Mouse (Mus musculus) midbrain, embryonic 13.5 days (tissue): Measurements from ENCODE around the gene Usp38. TPM values are rescaled to one million over a fixed set of nuclear protein-coding genes. Genes with fewer than 3 reads are reported as not detected.
A peak's percentile ranks its signal among the peaks of the same experiment; 100 is the strongest.
"Not testable (repeated sequence)": the region's sequence is repeated elsewhere in the genome, so short reads cannot be mapped to it uniquely, and the experiment has no call there.

ENCODE experiments used
- ATAC-seq: fragments of 200-750 bp; cut with Nextera tagmentation; 2 replicates; pipeline ENCODE4 v1.8.0; 2017; ENCODE audit warnings: mild to moderate bottlenecking, moderate TSS enrichment, moderate library complexity
- H3K27ac ChIP-seq: fragments of 300-500 bp; sonication (generic); 2 replicates; pipeline ENCODE4 v1.5.1; 2015; ENCODE audit warnings: inconsistent platforms, mild to moderate bottlenecking, moderate library complexity
- H3K27me3 ChIP-seq: fragments of 300-500 bp; sonication (generic); 2 replicates; pipeline ENCODE4 v1.6.1; 2015; ENCODE audit warnings: mild to moderate bottlenecking, inconsistent platforms
- H3K36me3 ChIP-seq: fragments of 300-500 bp; sonication (generic); 2 replicates; pipeline ENCODE4 v1.6.1; 2015; ENCODE audit warnings: mild to moderate bottlenecking, inconsistent platforms
- H3K4me1 ChIP-seq: fragments of 300-500 bp; sonication (generic); replicated peaks from 2 replicates; pipeline ENCODE4 v1.6.1; 2015; ENCODE audit warnings: inconsistent platforms
- H3K4me2 ChIP-seq: fragments of 300-500 bp; sonication (generic); replicated peaks from 2 replicates; pipeline ENCODE4 v1.6.1; 2015; ENCODE audit warnings: moderate library complexity, mild to moderate bottlenecking, inconsistent platforms
- H3K4me3 ChIP-seq: fragments of 300-500 bp; sonication (generic); replicated peaks from 2 replicates; pipeline ENCODE4 v1.5.1; 2015; ENCODE audit warnings: mild to moderate bottlenecking, inconsistent platforms
- H3K9ac ChIP-seq: fragments of 300-500 bp; sonication (generic); replicated peaks from 2 replicates; pipeline ENCODE4 v1.6.1; 2015; ENCODE audit warnings: mild to moderate bottlenecking, inconsistent platforms
- H3K9me3 ChIP-seq: fragments of 300-500 bp; sonication (generic); 2 replicates; pipeline ENCODE4 v1.6.1; 2016; ENCODE audit warnings: mild to moderate bottlenecking, inconsistent platforms
- WGBS: fragments of 180-500 bp; shearing (Covaris S2); methylation state at CpG from one replicate; pipeline ENCODE4 v1.1.7; 2015; 5-methylcytosine and 5-hydroxymethylcytosine counted together
- polyA plus RNA-seq: library from polyadenylated mRNA; unstranded; fragments of >200 nt; fragmentation: Nextera tagmentation; extraction: Ambion mirVana; gene quantifications from 2 replicates; pipeline ENCODE4 v1.2.1, GENCODE M21; 2015

Gene Usp38
- polyA plus RNA-seq = 20.3 and 20.6 TPM in 2 replicates

DNA sequence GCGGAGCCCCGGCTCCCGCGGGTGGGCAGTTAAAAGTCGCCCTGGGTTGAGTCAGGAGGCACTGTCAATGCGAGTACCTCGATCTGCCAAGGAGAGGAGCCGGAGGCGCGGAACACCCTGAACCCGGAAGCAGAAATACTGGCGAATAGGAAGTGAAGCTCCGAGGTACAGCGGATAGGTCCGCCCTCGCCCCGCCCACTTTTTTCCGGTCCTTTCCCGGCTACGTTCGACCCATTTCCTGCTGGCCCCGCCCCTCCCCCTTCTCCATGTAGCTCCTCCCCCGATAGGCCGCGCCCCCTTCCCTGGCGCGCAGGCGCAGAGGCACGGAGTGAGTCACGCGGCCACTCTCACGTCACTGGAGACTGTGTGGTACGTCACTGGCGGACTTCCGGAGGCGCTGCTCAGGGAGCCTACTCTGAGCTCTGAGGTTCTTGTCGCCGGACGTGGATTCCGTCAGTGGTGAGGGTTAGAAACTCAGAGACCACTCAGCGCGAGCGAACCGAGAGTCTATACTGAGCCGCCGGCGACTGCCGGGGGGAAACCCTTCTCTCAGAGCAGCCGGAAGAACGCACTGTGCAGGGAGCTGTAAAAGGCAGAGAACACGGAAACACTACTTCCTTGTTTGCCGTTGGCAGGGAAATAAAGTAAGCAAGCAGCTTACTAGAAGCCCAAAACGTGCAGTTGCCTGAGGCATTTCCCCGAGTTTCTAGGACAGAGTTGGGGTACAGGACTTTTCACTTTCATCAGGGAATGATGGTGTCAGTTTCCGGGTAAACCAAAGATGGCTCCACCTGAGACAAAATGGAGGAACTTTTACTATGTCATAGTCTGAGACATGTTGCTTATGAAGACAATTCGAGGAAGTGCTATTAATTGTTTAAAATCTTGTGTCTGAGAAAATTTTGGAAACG is at the start of gene Usp38:
TSS of gene Usp38 (minus strand) at position 140 of the 911 bp plus-strand sequence.
- H3K4me1 ChIP-seq = peaks cover 46% of the 10 kb centered on the region
- peak within 1 kb of the TSS; percentile 93 for H3K27ac ChIP-seq
- peak within 1 kb of the TSS; percentile 87 for H3K4me3 ChIP-seq
- no peaks in the 10 kb centered on the region for H3K27me3 ChIP-seq
- peak within 1 kb of the TSS; percentile 92 for H3K9ac ChIP-seq
- peak; percentile 98 for ATAC-seq
- peaks cover 8% of the 10 kb centered on the region for H3K36me3 ChIP-seq
- 3% methylated on average over 53 of the region's 57 CpGs for WGBS
- H3K4me2 ChIP-seq = peak within 1 kb of the TSS; percentile 99
- H3K9me3 ChIP-seq = no peaks in the 10 kb centered on the region

- Histone ChIP-seq H3K27me3 (no peaks in the 10 kb centered on the region), H3K9me3 (no peaks in the 10 kb centered on the region), H3K4me2 (no peak overlapping the region), H3K27ac (no peak overlapping the region), H3K4me1 (no peaks in the 10 kb centered on the region), H3K9ac (no peak overlapping the region), H3K36me3 (no peaks in the 10 kb centered on the region), H3K4me3 (no peak overlapping the region)
- WGBS = 82% methylated on average over 3 of the region's 3 CpGs
- no peak for ATAC-seq
Observed at GRCm38 (mm10) chr8:81062566-81062965, 47.8 kb upstream of the Usp38 start.

GRCm38 (mm10) chr8:81061950-81062349 is 47.2 kb upstream of the Usp38 start:
- H3K4me1 ChIP-seq = no peaks in the 10 kb centered on the region
- ATAC-seq = no peak
- no peak overlapping the region for H3K27ac ChIP-seq
- H3K9ac ChIP-seq = no peak overlapping the region
- no peaks in the 10 kb centered on the region for H3K9me3 ChIP-seq
- no peaks in the 10 kb centered on the region for H3K27me3 ChIP-seq
- H3K4me2 ChIP-seq = no peak overlapping the region
- no peak overlapping the region for H3K4me3 ChIP-seq
- 50% methylated on average over 3 of the region's 3 CpGs for WGBS
- no peaks in the 10 kb centered on the region for H3K36me3 ChIP-seq

DNA sequence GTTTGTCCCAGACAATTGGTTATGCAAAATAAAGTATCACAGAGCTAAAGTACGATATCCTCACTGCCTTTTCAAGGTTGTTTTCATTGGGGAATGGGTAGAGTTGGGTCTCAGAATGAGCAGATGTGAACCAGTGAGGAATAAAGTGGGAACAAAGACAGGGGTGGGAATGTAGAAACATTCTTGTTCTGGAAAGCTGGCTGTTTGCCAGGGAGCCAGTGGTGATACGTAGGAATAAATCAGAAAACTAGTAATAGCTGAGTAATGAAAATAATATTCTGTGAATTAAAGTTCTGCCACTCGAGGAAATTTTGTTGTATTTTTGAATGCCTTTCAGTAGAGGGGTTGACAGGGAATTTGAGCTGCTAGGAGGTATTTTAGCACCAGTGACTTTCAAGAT is 29.5 kb upstream of the Usp38 start:
- Histone ChIP-seq H3K4me2 (no peak overlapping the region), H3K36me3 (no peaks in the 10 kb centered on the region), H3K27ac (no peak overlapping the region), H3K4me1 (no peaks in the 10 kb centered on the region), H3K27me3 (no peaks in the 10 kb centered on the region), H3K9ac (no peak overlapping the region), H3K9me3 (no peaks in the 10 kb centered on the region), H3K4me3 (no peak overlapping the region)
- no peak for ATAC-seq
- 52% methylated on average over 3 of the region's 3 CpGs for WGBS

- no peak for ATAC-seq
- Histone ChIP-seq H3K27ac (no peak overlapping the region), H3K27me3 (no peaks in the 10 kb centered on the region), H3K4me2 (no peak overlapping the region), H3K4me3 (no peak overlapping the region), H3K9me3 (peaks cover 11% of the 10 kb centered on the region), H3K36me3 (no peaks in the 10 kb centered on the region), H3K4me1 (no peaks in the 10 kb centered on the region), H3K9ac (no peak overlapping the region)
- 54% methylated on average over 2 of the region's 2 CpGs for WGBS
Observed at GRCm38 (mm10) chr8:81027991-81028390, 13.3 kb upstream of the Usp38 start.

DNA sequence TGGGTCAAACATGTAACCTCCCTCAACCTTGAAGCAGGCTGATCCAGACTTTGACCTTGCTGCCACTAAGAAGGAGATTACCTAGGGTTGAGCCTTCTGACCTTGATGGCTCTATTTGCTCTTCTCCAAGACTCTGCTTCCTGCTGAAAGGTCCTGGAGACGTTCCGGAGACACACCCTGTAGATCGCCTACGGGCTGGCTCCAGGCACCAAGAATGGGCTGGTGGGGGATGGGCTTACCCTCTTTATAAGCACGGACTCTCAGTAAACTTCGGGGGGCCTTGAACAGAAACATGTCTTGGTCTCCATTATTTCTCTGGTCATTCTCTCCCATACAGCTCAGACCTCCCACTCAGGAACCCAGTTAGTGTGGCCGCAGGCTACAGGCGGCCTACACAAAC is 2.8 kb upstream of the Usp38 start:
- not testable (repeated sequence) for H3K27me3 ChIP-seq, ATAC-seq, H3K9ac ChIP-seq, H3K4me3 ChIP-seq, H3K9me3 ChIP-seq, H3K36me3 ChIP-seq, H3K27ac ChIP-seq, H3K4me2 ChIP-seq
- 93% methylated on average over 8 of the region's 8 CpGs for WGBS
- H3K4me1 ChIP-seq = peaks cover 23% of the 10 kb centered on the region

DNA sequence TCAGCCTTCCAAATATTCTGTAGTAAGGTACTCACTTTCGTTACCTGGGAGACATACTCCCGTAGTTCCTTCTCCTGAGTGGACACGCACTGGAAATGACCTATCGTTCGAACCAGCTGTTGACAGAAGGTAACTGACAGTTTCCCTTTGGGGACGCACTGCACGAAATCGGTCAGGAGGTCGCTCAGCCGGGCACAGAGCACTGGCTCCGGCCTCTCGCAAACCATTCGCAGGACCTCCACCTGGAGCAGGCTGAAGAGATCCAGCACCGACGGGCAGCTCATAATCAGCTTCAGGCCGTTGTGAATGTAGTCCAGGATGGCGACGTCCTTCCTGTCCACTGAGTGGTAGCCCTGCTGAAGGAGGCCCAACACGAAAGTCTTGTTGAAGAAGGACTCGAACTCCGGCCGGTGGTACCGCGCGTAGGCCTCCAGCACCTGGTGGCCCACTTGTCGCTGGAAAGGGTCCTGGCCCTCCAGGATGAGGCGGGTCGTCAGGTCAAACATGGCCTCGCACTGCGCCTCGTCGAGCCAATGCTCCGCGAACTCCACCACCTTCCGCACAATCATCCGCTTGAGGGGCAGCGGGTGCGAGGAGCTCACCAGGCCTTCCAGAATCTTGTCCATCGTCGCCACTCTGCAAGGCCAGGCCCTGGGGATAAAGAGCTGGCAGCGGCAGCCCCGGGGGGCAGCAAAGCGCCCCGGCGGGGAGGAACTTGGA is 757 bp downstream of the Usp38 start:
- H3K4me3 ChIP-seq = peak overlapping the region; percentile 87
- H3K27ac ChIP-seq = peak overlapping the region; percentile 62; the same call in 1 of the 2 replicates
- H3K4me2 ChIP-seq = peak overlapping the region; percentile 99
- H3K4me1 ChIP-seq = peaks cover 47% of the 10 kb centered on the region
- H3K27me3 ChIP-seq = no peaks in the 10 kb centered on the region
- H3K36me3 ChIP-seq = peaks cover 8% of the 10 kb centered on the region
- ATAC-seq = no peak; the same call in 1 of the 2 replicates
- WGBS = 5% methylated on average over 45 of the region's 45 CpGs
- H3K9me3 ChIP-seq = no peaks in the 10 kb centered on the region
- peak overlapping the region; percentile 92 for H3K9ac ChIP-seq

- peak overlapping the region; percentile 99 for H3K4me2 ChIP-seq
- H3K27ac ChIP-seq = no peak overlapping the region
- H3K9ac ChIP-seq = peak overlapping the region; percentile 92
- peaks cover 47% of the 10 kb centered on the region for H3K4me1 ChIP-seq
- H3K27me3 ChIP-seq = no peaks in the 10 kb centered on the region
- no peaks in the 10 kb centered on the region for H3K9me3 ChIP-seq
- 80% methylated on average over 2 of the region's 2 CpGs for WGBS
- ATAC-seq = no peak
- peak overlapping the region; percentile 87 for H3K4me3 ChIP-seq
- H3K36me3 ChIP-seq = peaks cover 16% of the 10 kb centered on the region
Observed at GRCm38 (mm10) chr8:81012699-81013098, 2.0 kb downstream of the Usp38 start.

GRCm38 (mm10) chr8:81012031-81012560 is 2.6 kb downstream of the Usp38 start:
- WGBS = 88% methylated on average over 4 of the region's 4 CpGs
- no peak for ATAC-seq

DNA sequence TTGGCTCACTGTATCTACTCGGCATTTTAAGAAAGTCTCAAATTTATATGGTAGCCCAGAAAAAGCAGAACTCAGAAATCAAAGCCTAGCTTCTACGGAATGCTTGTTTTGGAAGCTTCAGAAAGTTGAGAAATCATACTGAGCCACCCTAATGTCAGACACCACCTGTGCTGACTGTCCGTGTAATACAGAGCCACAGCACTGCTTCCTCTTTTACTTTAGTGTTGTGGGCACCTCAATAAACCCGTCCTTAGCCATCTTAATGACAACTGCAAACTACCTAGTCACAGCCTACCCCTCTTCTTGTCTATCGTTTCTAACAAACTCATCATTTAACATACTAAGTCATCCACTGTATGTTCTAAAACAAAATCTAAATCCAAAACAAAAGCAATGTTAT is 4.3 kb downstream of the Usp38 start:
- no peak for ATAC-seq
- Histone ChIP-seq H3K9ac (no peak overlapping the region), H3K36me3 (peaks cover 29% of the 10 kb centered on the region), H3K4me3 (no peak overlapping the region), H3K27me3 (no peaks in the 10 kb centered on the region), H3K4me2 (no peak overlapping the region), H3K4me1 (peaks cover 40% of the 10 kb centered on the region), H3K27ac (no peak overlapping the region), H3K9me3 (no peaks in the 10 kb centered on the region)
- WGBS = 93% methylated on average over 5 of the region's 5 CpGs

More at GRCm38 (mm10) chr8:81012031-81012560, 2.6 kb downstream of the Usp38 start:
- peaks cover 20% of the 10 kb centered on the region for H3K36me3 ChIP-seq
- no peaks in the 10 kb centered on the region for H3K27me3 ChIP-seq
- peak overlapping the region; percentile 22 for H3K4me3 ChIP-seq
- H3K27ac ChIP-seq = no peak overlapping the region
- peaks cover 47% of the 10 kb centered on the region for H3K4me1 ChIP-seq
- 0 out of 2 replicates have a peak overlapping the region, but pooled peaks have one; percentile 19 for H3K9ac ChIP-seq
- H3K9me3 ChIP-seq = no peaks in the 10 kb centered on the region
- peak overlapping the region; percentile 99 for H3K4me2 ChIP-seq

DNA sequence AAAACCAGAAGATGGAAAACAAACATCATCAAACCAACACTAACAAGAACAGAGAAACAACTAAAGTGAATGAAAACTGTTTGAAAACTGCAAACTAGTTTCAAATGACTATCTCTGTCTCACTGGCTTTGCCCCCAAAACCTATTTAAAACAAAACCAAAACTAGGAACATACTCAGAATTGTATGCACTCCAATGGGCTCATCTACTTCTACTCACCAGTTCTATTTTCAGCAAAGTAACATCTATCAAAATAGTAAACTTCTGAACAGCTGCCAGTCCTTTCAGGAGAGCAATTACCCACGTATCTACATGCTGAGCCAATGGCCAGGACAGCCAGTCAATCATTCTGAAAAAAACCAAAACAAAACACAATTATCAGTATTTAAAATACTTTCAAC is 9.6 kb downstream of the Usp38 start:
- Histone ChIP-seq H3K9me3 (no peaks in the 10 kb centered on the region), H3K4me3 (no peak overlapping the region), H3K27me3 (no peaks in the 10 kb centered on the region), H3K27ac (no peak overlapping the region), H3K36me3 (peaks cover 56% of the 10 kb centered on the region), H3K9ac (no peak overlapping the region), H3K4me1 (peaks cover 2% of the 10 kb centered on the region), H3K4me2 (no peak overlapping the region)
- 91% methylated on average over 1 of the region's 1 CpGs for WGBS
- no peak for ATAC-seq

DNA sequence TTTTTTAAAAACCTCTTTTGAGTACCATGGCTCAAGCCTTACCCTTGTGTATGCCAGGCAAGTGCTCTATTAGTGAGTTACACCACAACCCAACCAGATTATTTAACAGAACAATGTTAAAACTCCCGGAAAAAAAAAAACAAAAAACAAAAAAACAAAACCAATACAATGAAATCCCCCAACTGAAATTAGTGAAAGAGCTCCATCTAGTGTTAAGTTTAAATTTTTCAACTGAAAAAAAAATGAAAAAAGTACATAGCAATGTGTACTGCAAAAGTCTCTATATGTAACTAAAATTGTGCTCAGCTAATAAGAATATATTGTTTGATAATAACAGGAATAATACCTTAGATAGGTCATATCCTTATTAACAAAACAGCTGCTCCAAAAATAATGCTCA is 18.1 kb downstream of the Usp38 start:
- H3K27ac ChIP-seq = no peak overlapping the region
- H3K9me3 ChIP-seq = no peaks in the 10 kb centered on the region
- H3K4me1 ChIP-seq = no peaks in the 10 kb centered on the region
- no peak overlapping the region for H3K4me3 ChIP-seq
- no peak for ATAC-seq
- no peaks in the 10 kb centered on the region for H3K27me3 ChIP-seq
- no peak overlapping the region for H3K4me2 ChIP-seq
- 33% methylated on average over 1 of the region's 1 CpGs for WGBS
- peaks cover 67% of the 10 kb centered on the region for H3K36me3 ChIP-seq
- H3K9ac ChIP-seq = no peak overlapping the region
